Mouse (Mus musculus): Measurements from ENCODE around the gene Gm45015.

GRCm38 (mm10) chrX:73327215-73327614 lies 9.4 kb downstream of the Gm45015 start:
- TF ChIP-seq CTCF (IDR thresholded peaks at IDR 0.05; ENCODE audit: borderline replicate concordance, extremely low read depth, insufficient read depth, insufficient read length) (no peak), POLR2A (IDR thresholded peaks at IDR 0.05; ENCODE audit: borderline replicate concordance, extremely low read depth, insufficient read depth, insufficient read length, poor library complexity, severe bottlenecking) (no peak)
